Mouse (Mus musculus) 3134 (cell line): ENCODE data around the gene Sowahb.
"Not testable (repeated sequence)": the region's sequence is repeated elsewhere in the genome, so short reads cannot be mapped to it uniquely, and the experiment has no call there.

Source experiments
- DNase-seq: peaks from one replicate; pipeline ENCODE4 v3.0.0-alpha.2; 2011; ENCODE audit warnings: low spot score; ENCODE audit not compliant: insufficient read length; ENCODE audit errors: extremely low read depth

The Sowahb gene

DNA sequence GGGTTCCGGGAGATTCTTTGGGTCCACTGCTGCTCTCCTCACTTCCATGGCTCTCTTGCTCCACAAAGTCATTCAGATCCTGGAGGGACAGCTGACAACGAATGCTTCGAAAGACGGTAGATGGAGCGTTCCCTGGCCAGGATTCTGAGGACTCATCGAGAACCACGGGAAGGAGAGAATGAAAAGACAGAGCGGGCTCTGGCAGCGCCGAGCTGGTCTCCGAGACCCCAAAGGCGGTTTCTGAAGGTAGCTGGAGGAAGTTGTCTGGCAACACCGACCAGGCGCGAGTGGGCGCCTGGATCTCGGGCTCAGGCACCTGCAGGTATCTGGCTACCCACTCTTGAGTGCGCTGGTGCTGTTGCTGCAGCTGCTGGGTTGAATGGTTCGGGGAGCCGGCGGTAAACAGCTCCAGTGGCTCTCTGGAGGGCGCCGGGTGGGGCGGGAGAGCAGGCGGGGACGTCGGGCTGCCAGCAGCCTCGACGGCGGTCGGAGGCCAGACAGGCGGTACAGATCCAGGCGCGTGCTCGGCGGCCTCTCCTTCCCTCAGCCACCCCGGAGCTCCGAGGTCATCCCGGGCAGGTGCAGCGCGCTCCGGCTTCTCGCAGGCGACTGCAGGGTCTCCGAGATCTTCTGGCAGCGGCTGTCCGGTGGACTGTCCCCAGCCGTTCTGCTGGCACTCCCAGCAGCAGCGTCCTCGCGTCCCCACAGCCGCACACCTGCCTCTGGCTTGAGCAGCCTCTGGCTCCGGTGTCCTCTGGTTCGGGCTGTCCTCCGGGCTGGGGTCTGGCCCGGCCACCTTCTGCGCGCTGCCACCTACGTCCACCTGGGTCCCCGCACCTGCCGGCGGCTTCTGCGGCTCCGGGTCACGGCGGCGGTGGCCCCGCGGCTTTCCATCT is 886 bp downstream of the Sowahb start:
- no peak for DNase-seq

DNA sequence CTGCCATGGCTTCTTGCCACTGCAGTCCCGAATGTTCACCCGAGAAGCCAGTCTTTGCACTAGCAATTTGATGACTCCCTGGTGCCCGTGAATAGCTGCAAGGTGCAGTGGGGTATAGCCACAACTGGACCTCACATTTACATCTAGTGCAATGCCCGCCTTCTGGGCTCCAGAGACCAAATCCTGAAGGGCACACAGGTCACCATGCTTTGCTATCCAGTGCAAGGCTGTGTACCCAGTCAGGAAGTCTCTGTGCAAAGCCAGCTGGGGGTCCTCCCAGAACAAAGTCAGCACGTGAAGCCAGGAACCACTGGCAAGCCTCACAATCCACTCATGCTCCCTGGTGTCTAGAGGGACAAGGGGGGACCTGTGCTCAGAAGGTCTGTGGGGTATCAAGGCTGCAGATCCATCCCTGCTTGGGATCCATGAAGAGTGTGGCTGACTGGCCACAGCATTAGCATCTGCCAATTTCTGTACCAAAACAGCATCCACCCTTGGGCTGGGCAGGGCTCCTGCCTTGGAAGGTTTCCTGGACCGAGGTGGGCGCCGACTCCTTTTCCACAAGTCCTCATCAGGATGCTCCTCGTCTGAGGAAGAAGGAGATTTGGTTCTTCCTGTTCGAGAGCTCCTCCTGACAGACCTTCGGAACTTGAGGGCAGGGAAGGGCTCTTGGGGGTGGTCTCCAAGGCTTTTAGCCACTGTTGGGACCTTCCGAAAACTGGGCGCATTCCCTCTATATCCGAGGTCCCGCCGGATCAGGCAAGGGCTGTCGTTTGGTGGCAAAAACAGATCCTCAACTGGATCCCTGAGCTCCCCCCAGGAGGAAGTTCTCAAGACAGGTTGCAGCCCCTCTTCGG is 1.8 kb downstream of the Sowahb start:
- no peak for DNase-seq

DNA sequence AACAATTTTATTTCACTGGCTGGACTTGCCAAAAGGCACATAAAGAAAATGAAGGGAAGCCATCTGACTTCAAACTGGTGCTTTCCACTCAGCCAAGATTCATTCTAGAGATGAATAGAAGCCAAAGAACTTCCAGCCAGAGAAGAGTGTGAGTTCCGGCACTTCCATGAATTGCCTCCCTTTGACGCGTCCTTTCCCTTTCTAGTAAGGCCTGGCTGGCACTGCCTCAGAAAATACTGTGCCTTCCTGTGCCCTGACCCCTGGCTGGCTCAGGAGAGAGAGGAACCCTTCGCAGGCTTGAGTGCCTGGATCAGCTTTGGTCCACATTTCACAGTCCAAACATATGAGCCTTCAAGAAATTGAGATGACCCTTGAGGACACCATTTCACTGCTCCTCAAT is 2.8 kb downstream of the Sowahb start:
- no peak for DNase-seq

DNA sequence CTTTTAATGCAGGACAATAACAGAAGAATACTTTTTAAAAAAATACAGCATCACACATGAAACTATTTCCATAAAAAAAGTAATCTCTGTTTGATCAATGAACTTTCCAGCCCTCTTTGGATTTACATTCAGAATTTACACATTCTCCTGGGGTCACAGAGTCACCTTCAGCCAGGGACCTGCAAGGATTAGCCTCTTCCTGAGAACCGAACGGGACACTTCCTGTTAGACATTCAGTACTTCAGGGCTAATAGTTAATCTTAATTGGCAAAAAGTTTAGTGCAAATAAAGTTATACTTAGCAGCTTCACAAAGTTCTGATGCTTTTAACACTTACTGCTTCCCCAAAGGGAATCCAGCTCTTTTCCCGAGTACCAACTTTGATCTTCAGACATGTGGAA is 3.5 kb downstream of the Sowahb start:
- DNase-seq = no peak

DNA sequence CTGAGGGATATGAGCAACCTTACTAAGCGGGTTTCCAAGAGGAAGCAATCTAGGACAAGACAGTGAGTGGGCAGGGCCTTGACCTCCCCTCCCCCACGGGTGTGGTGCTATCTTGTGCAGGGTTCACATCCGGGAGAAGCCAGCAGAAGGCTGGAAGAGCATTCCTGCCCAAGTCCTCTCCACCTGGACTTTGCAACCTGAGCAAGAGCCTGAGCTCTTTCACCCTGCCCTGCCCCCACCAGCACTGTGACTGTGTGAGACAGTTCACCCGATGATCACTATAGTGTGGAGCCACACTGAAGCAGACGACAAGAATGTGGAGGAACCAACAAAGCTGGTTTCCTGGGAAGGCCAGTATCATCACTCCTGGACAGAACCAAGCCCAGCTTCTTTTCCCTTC is 4.7 kb downstream of the Sowahb start:
- DNase-seq = no peak

DNA sequence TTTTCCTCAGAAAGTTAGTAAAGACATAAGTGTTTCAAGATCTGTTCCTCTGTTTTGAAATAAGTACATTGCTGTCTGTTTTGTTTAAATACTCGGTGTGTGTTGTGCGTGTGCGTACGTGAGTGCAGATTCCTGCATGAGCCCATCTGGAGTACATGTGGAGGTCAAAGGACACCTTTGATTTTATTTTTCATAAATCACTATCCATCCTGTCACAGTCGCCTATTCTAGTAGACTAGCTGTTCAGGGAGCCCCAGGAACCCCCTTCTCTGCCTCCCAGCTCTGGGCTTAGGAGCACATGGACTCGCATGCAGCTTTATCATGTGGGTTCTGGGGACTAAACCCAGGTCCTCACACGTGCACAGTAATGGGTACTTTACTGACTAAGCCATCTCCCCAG is 8.6 kb downstream of the Sowahb start:
- no peak for DNase-seq

DNA sequence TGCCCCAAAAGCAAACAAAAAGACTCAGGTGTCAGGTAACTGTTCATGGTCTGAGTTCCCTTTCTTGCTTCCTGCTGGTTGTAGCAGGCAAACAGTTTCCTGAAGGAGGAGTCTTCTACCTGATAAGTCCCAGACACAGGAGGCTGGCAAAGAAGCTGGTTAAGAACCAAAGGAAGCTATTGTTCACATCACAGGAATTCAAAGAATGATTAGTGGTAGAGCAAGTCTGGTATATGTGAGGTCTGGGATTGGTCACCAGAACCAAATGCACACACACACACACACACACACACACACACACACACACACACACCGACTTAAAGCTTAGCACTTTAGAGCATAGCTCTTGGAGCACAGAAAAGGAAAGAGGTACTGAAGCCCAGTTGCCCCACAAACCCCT is 9.5 kb downstream of the Sowahb start:
- no peak for DNase-seq

DNA sequence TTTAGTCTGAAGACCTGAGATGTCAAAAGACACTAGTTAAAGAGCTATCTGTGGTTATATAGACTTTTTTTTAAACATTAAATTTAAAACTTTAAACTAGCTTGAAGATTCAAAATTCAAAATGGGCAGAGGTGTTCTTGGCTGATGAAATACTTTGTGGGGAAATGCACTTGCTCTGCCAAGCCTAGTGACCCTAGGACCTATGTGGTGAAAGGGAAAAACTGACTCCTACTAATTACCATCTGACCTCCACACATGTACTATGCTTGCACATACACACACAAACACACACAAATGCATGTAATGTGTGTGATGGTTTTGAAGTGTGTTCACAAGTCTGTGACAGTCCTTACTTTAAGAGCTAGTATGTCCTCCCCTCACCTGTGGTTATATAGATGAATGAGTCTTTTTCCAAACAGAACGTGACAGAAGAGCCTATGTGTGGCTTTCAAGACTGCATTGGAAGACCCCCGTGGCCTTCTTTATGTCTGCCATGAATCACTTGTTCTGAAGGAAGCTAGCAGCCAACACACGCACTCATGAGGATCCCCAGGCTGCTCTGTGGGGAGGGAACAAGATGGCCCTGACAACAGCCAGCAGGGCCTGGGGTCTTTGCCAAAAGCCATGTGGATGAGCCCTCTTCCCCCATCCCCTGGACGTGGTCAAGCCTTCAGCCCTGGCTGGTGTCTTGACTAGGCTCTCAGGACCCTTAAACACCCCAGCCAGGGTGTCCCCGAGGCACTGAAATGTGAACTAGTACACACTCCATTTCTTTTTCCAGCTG is 11.5 kb downstream of the Sowahb start:
- DNase-seq = no peak

DNA sequence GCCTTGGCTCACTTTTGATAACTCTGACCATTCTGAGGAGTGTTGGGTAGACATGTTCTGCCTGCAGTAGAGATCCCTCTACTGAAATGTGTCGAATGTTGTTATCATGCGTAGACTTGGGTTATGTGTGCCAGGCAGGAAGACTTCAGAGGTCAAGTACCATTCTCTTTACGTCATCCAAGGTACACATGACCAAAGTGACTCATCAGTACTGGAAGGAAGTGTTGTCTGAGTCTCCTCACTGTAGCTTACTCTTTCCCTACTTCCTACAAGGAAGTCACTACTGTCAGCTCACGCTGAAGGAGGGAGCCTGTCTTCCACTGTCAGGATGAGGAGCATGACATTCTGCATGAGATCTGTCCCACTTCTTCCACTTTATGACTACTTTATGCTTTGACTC is 12.2 kb downstream of the Sowahb start:
- DNase-seq = no peak

DNA sequence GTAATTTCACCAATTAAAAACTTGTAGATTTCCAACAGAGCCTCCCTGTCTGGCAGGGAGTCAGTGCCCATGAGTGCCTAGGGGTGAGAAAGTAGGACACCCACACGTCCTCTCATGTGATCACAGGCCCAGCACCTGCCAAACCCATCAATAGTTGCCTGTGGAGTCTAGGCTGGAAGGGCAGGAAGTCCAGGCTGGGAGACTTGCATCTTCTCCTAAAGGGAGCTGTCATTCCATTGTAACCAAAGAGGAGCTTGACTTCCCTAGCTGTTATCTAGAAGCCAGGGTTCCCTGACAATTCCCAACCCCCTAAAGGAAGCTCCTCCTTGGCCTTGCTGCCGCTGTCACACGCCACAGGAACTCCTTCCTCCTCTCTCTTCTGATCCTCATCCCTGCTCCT is 14.0 kb downstream of the Sowahb start:
- DNase-seq = no peak

DNA sequence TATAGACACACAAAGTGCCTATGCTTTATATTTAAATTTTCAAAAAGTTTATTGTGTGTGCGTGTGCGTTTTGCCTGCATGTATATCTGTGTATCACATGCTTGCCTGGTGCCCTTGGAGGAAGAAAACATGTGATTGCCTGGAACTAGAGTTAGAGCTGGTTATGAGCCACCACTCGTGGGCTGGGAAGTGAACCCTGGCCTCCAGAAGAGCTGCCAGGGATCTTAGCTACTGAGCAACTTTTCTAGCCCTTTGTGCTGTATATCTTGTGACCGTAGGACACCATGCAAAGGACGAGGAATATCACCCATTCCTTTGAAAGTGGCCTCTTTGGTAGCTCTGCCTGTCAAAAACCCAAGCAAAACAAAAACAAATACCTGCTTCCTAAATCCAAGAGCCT is 14.4 kb downstream of the Sowahb start:
- DNase-seq = no peak

DNA sequence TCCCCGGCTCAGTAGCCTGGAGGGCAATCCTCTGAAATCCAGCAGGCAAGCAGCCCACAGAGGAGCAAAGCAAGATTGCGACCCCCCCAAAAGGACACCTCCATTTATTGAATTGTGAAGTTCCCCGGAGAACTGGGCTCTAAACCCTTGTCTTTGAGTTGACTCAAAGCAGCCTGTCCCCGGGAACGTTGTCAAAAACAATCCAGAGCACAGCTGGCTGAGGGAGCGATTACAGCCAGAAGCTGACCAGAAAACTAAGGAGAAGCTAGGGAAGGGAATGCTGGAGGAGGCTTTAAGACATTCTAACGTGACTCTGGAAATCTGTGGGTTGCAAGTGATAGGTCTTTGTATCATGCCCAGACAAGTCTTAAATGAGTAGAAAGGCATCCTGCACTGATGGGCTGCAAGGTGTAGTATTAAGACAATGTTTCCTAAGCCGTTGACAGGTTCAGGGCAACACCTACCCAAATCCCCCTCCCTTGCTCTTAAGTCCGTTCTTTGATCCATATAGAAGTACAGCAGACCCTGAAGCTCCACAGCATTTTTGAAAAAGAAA is 17.6 kb downstream of the Sowahb start:
- no peak for DNase-seq

DNA sequence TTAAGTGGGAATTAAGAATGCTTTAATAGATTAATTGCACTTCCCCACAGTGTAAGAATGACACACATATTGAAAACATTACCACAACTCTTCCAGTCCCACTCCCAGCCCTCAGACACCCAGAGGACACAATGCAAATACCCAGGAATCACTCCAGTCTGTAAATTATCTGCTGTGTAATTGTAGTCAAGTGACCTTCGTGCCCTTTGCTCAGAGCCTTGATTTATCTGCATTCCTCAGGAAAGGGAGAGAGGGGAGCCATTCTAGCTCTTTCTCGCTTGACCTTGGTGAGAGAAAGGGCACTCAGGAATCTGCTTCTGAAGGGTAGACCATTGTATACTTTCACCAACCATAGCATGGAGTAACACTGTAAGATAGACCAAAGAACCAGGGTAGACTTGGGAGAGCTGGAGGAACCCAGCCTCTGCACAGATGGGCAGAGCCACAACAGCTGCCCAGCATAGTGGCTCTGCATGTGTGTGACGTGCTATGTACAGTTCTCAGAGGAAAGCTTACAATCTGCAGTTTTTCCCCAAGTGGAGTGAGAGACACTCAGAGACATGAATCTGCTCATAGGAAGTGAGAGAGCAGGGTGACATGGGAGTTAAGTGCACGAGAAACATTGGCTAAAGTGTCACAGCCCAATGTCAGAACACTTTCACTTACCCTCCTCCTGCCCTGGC is 18.2 kb downstream of the Sowahb start:
- DNase-seq = no peak

DNA sequence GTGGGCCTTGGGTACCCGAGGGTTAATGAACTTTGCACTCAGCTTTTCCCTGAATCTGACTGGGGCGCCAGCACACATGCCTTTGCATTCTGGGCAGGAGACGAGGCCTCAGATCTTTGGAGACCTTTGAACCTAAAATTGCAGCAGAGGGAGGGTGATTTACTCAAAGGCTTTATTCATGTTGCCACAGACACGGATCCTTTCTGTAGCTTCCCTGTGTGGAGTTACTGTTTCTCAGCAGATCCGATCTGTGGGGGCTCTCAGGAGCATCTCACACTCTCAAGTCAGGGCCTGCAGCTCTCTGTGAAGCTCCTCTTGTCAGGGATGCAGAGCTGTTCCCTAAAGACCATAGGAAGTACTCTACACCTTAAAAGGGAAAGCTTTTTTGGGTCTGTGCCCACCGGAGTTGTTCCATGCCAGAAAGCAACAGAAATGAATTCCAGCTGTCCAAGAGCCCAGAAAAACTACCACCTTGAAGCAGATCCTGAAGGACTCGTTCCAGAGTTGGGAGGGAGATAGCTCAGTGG is 20.0 kb downstream of the Sowahb start:
- DNase-seq = no peak

DNA sequence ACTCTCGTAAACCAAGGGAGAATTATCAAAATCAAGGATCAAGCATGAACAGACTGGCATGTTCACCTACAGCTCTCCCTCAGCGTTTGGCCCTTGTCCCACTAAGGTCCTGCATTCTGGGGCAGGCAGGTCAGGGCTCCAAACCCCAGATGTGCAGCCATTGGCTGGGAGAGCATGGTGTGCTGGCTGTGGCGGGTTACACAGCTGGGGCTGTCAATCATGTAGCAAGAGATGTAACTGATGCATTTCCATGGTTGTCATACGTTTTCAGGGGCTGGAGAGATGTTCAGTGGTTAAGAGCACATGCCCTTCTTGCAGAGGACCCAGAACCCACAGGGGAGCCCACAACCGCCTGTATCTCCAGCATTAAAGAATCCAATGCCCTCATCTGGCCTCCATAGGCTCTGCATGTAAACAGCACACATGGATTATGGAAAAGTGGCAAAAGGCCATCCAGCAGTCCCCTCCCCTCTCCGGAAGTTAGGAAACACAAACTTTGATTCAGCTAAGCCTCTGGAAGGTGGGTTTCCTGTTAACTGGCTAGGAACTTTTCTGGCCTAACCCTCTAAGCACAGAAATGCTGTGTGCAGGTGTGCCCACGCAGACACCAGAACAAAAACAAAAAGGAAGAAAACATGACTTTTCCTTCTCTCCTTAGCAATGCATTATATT is 22.6 kb downstream of the Sowahb start:
- DNase-seq = no peak

DNA sequence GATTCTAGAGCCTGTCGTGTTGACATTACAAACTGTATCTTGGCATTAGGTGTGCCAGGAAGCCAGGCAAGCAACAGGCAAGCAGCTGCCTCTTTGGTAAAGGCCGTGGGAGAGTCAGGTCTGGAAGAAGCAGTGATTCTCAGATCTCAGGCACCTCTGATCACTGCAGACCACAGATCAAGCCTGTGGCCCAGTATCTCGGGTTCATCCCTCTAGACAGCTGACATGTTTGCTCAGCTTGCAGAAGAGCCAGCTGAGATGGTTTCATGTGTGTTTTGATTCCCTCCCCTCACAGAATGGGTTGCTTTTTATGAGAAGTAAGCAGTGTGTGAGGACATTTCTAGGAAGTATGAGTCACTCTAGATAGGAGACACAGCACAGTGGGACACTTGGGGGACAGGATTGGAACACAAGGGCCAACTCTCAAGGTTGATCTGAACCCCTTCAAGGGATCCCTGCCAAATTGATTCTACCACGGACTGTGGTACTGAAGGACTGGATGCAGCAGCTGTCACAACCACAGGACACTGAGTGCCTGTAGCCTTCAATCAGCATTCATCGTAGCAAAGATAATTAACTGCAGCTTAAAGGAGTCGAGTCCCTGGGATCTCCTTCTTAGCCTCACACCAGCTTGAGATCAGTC is 24.7 kb downstream of the Sowahb start:
- DNase-seq = no peak

DNA sequence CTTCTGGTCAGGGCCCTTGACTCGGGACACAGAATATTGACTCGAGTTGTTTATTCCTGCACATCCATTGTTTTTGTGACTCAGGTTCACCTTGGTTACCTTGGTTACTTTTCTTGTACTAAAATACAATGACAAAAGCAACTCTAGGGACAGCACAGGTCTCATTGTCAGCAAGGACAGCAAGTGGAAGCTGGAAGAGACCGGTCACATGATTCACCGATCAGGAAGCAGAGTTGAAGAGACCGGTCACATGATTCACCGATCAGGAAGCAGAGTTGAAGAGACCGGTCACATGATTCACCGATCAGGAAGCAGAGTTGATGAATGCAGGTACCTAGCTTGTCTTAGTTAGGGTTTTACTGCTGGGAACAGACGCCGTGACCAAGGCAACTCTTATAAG is 25.6 kb downstream of the Sowahb start:
- DNase-seq = not testable (repeated sequence)

DNA sequence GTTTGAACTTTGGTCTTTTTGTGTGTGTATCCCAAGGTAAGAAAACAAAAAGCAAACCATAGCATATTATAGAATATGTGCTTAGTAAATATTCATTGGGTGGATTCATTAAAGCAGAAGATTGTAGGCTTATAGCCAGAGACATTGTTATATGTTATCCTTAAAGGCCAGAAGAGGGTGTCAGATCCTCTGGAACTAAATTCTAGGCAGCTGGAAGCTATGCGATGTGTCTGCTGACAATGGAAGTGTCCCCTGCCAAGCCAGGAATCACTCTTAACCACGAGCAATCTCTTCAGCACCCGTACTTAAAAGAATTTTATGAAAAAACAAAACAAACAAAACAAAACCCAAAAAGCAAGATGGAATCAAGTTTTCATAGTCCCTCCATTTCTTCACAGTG is 27.1 kb downstream of the Sowahb start:
- no peak for DNase-seq

DNA sequence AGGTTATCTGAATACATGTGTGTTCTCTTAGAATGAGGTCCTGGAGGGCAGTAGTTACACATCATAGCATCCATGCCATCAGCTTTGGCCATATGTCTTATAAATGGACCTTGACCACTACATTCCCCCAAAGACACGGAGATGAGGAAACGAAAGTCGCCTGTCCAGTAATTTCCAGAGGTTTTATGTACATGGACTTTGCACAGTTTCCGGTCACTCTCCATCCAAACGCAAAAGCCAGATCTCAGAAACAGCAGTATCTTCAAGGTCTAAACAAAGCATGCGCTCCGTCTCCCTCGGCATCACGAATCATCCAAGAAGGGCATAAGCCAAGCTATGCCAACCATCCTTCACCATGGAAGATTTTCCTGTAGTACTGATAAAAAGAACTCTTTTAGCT is 36.6 kb downstream of the Sowahb start:
- DNase-seq = no peak
